8 mouse cellular contexts compared by ENCODE assay signal in genomic region chr7:144653681-144654425, GRCm38 (mm10).
DNase-seq lines count a peak whose midpoint lies in the region; ATAC-seq and TF ChIP-seq lines count a peak whose summit lies in the region.

No protein-coding gene starts in this region.

- no peaks in the 10 kb centered on the region for H3K36me3 ChIP-seq in embryonic facial prominence, embryonic 15.5 days
- no peaks in the 10 kb centered on the region for H3K36me3 ChIP-seq in heart, embryonic 16.5 days (ENCODE audit: control insufficient read depth, insufficient read depth)
- no peaks in the 10 kb centered on the region for H3K36me3 ChIP-seq in limb, embryonic 13.5 days
- H3K36me3 ChIP-seq in neural tube, embryonic 12.5 days = no peaks in the 10 kb centered on the region

- H3K27ac ChIP-seq in gastrocnemius, adult 2 months = 0 out of 2 replicates have a peak overlapping the region, but pooled peaks have one; percentile 12
- peak overlapping the region; percentile 23 for H3K27ac ChIP-seq in embryonic facial prominence, embryonic 15.5 days (replicated peaks)
- H3K27ac ChIP-seq in heart, embryonic 16.5 days (ENCODE audit: low read length) = no peak overlapping the region
- H3K27ac ChIP-seq in limb, embryonic 13.5 days = peak overlapping the region; percentile 52; the same call in 1 of the 2 replicates
- H3K27ac ChIP-seq in neural tube, embryonic 12.5 days = peak overlapping the region; percentile 65

- no peaks in the 10 kb centered on the region for H3K27me3 ChIP-seq in embryonic facial prominence, embryonic 15.5 days
- H3K27me3 ChIP-seq in heart, embryonic 16.5 days (ENCODE audit: control insufficient read depth, insufficient read depth, low read length) = peaks cover 3% of the 10 kb centered on the region; the same call in 1 of the 2 replicates
- no peaks in the 10 kb centered on the region for H3K27me3 ChIP-seq in limb, embryonic 13.5 days
- H3K27me3 ChIP-seq in neural tube, embryonic 12.5 days (replicated peaks) = no peaks in the 10 kb centered on the region; the same call in 1 of the 2 replicates

- H3K4me3 ChIP-seq in gastrocnemius, adult 2 months = no peak overlapping the region
- no peak overlapping the region for H3K4me3 ChIP-seq in embryonic facial prominence, embryonic 15.5 days (replicated peaks)
- no peak overlapping the region for H3K4me3 ChIP-seq in heart, embryonic 16.5 days (ENCODE audit: low read length)
- H3K4me3 ChIP-seq in limb, embryonic 13.5 days = no peak overlapping the region
- no peak overlapping the region for H3K4me3 ChIP-seq in neural tube, embryonic 12.5 days

- peak; percentile 61 for DNase-seq in gastrocnemius, adult 2 months
- DNase-seq in gastrocnemius, postnatal 36 days = no peak
- peak; percentile 83 for DNase-seq in kidney, postnatal 10 days
- no peak for DNase-seq in thymus, postnatal 10 days (ENCODE audit: low spot score in 2 of 2)

- 18% methylated on average over 10 of the region's 10 CpGs for WGBS in embryonic facial prominence, embryonic 15.5 days
- WGBS in heart, embryonic 16.5 days = 27% methylated on average over 10 of the region's 10 CpGs
- WGBS in limb, embryonic 13.5 days = 19% methylated on average over 10 of the region's 10 CpGs
- 10% methylated on average over 10 of the region's 10 CpGs for WGBS in neural tube, embryonic 12.5 days

- peak; percentile 68 for ATAC-seq in embryonic facial prominence, embryonic 15.5 days (ENCODE audit: insufficient number of reproducible peaks, low FRiP score, low TSS enrichment, low read depth)
- ATAC-seq in heart, embryonic 16.5 days (replicated peaks; ENCODE audit: extremely low read depth, insufficient read depth, low FRiP score) = peak; percentile 61; the same call in 1 of the 2 replicates
- peak; percentile 73 for ATAC-seq in limb, embryonic 13.5 days (ENCODE audit: low FRiP score, low read depth)
- ATAC-seq in neural tube, embryonic 12.5 days (ENCODE audit: low FRiP score, low read depth) = peak; percentile 92

- H3K9me3 ChIP-seq in embryonic facial prominence, embryonic 15.5 days (replicated peaks) = no peaks in the 10 kb centered on the region
- no peaks in the 10 kb centered on the region for H3K9me3 ChIP-seq in heart, embryonic 16.5 days (replicated peaks; ENCODE audit: control insufficient read depth, low read length)
- H3K9me3 ChIP-seq in limb, embryonic 13.5 days = no peaks in the 10 kb centered on the region
- no peaks in the 10 kb centered on the region for H3K9me3 ChIP-seq in neural tube, embryonic 12.5 days

- TF ChIP-seq CTCF in gastrocnemius, adult 2 months (IDR thresholded peaks at IDR 0.05) = no peak

- intact Hi-C loops in gastrocnemius, adult 2 months (cut with DNase I) = no loop called here
- intact Hi-C loops in gastrocnemius, postnatal 36 days (cut with DNase I) = no loop called here

- H3K9ac ChIP-seq in embryonic facial prominence, embryonic 15.5 days = no peak overlapping the region
- 0 out of 2 replicates have a peak overlapping the region, but pooled peaks have one; percentile 3 for H3K9ac ChIP-seq in heart, embryonic 16.5 days (ENCODE audit: low read length)
- H3K9ac ChIP-seq in limb, embryonic 13.5 days = 0 out of 2 replicates have a peak overlapping the region, but pooled peaks have one; percentile 35
- no peak overlapping the region for H3K9ac ChIP-seq in neural tube, embryonic 12.5 days

- peaks cover 24% of the 10 kb centered on the region for H3K4me1 ChIP-seq in embryonic facial prominence, embryonic 15.5 days
- H3K4me1 ChIP-seq in heart, embryonic 16.5 days (ENCODE audit: control insufficient read depth, insufficient read depth, low read length) = peaks cover 5% of the 10 kb centered on the region; the same call in 1 of the 2 replicates
- peaks cover 29% of the 10 kb centered on the region for H3K4me1 ChIP-seq in limb, embryonic 13.5 days
- H3K4me1 ChIP-seq in neural tube, embryonic 12.5 days = peaks cover 21% of the 10 kb centered on the region

- no peak overlapping the region for H3K4me2 ChIP-seq in embryonic facial prominence, embryonic 15.5 days (replicated peaks)
- no peak overlapping the region for H3K4me2 ChIP-seq in heart, embryonic 16.5 days (ENCODE audit: low read depth, low read length)
- H3K4me2 ChIP-seq in limb, embryonic 13.5 days (replicated peaks) = 0 out of 2 replicates have a peak overlapping the region, but pooled peaks have one; percentile 16
- peak overlapping the region; percentile 24; the same call in 1 of the 2 replicates for H3K4me2 ChIP-seq in neural tube, embryonic 12.5 days (replicated peaks)

Comparison
In these comparisons a context has a peak if more than half of its experiments do, and no peak if none do; other contexts are left out.
1. DNase-seq: peak in gastrocnemius, adult 2 months (single experiment) and kidney, postnatal 10 days (single experiment); none in gastrocnemius, postnatal 36 days (0 of 2) and thymus, postnatal 10 days (0 of 2).
2. H3K4me2 ChIP-seq: peak in limb, embryonic 13.5 days (single experiment) and neural tube, embryonic 12.5 days (single experiment); none in embryonic facial prominence, embryonic 15.5 days (single experiment) and heart, embryonic 16.5 days (single experiment).
3. H3K9ac ChIP-seq: peak in heart, embryonic 16.5 days (single experiment) and limb, embryonic 13.5 days (single experiment); none in embryonic facial prominence, embryonic 15.5 days (single experiment) and neural tube, embryonic 12.5 days (single experiment).
4. Peak in every context shown above with its lines, with median percentiles within 50 percentile points of each other: ATAC-seq.